Mouse (Mus musculus): ENCODE measurements at regions not wholly inside any gene's neighbourhood (a gene's known extent, or its start where the extent isn't known, plus 50 kb on each side); places are given as distances from the start of the nearest gene placed in this dataset.

- DNase-seq (ENCODE audit: low spot score) (peak; percentile 0), ATAC-seq (no peak)
- no peaks in the 10 kb centered on the region for H3K4me1 ChIP-seq (ENCODE audit: control insufficient read depth, insufficient read depth, low read length)
- H3K36me3 ChIP-seq (ENCODE audit: control insufficient read depth, insufficient read depth, low read length): no peaks in the 10 kb centered on the region
- H3K4me2 ChIP-seq (ENCODE audit: low read length): no peak overlapping the region
- H3K27me3 ChIP-seq (replicated peaks; ENCODE audit: control insufficient read depth, insufficient read depth, low read length): no peaks in the 10 kb centered on the region
- 79% methylated on average over 6 of the region's 6 CpGs for WGBS
- H3K27ac ChIP-seq (ENCODE audit: low read depth, low read length): no peak overlapping the region
- no peaks in the 10 kb centered on the region for H3K9me3 ChIP-seq (replicated peaks; ENCODE audit: control insufficient read depth, low read length)
- no peak overlapping the region for H3K9ac ChIP-seq (ENCODE audit: low read length)
- H3K4me3 ChIP-seq (ENCODE audit: low read depth, low read length): no peak overlapping the region
These were observed 68.2 kb upstream of the Ptger4 start for GRCm38 (mm10) chr15:5312231-5312630.

DNA sequence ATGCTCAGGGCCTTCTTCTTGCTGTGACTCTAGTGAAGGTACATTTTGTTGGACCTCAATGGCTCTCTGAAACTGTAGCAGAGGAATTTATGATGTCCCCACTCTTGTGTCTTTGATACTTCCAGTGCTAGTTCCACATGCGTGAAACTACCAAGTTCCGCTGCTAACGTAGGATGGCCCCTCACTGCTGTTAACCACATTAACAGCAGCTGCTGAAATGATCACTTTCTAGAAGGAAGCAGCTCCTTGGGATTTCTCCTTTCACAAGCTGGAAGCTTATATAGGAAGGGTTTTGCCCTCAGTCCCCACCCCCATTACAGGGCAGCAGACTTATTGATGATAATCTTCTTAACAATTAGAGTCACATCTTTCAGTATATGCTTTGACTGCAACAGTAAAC lies 66.0 kb upstream of the Ptger4 start:
- Histone ChIP-seq H3K9me3 (replicated peaks; ENCODE audit: control insufficient read depth, low read length) (no peaks in the 10 kb centered on the region), H3K36me3 (ENCODE audit: control insufficient read depth, insufficient read depth, low read length) (no peaks in the 10 kb centered on the region), H3K27ac (ENCODE audit: low read depth, low read length) (no peak overlapping the region), H3K4me3 (ENCODE audit: low read depth, low read length) (no peak overlapping the region), H3K27me3 (replicated peaks; ENCODE audit: control insufficient read depth, insufficient read depth, low read length) (no peaks in the 10 kb centered on the region), H3K9ac (ENCODE audit: low read length) (no peak overlapping the region), H3K4me2 (ENCODE audit: low read length) (no peak overlapping the region), H3K4me1 (ENCODE audit: control insufficient read depth, insufficient read depth, low read length) (no peaks in the 10 kb centered on the region)
- 95% methylated on average over 3 of the region's 3 CpGs for WGBS
- ATAC-seq (no peak), DNase-seq (ENCODE audit: low spot score) (no peak)

GRCm38 (mm10) chr15:5302403-5302802 lies 58.4 kb upstream of the Ptger4 start:
- DNase-seq (ENCODE audit: low spot score) (no peak), ATAC-seq (no peak)
- no peak overlapping the region for H3K9ac ChIP-seq (ENCODE audit: low read length)
- no peak overlapping the region for H3K4me2 ChIP-seq (ENCODE audit: low read length)
- WGBS: 66% methylated on average over 2 of the region's 2 CpGs
- no peak overlapping the region for H3K27ac ChIP-seq (ENCODE audit: low read depth, low read length)
- no peaks in the 10 kb centered on the region for H3K36me3 ChIP-seq (ENCODE audit: control insufficient read depth, insufficient read depth, low read length)
- H3K4me3 ChIP-seq (ENCODE audit: low read depth, low read length): no peak overlapping the region
- H3K9me3 ChIP-seq (replicated peaks; ENCODE audit: control insufficient read depth, low read length): no peaks in the 10 kb centered on the region
- no peaks in the 10 kb centered on the region for H3K27me3 ChIP-seq (replicated peaks; ENCODE audit: control insufficient read depth, insufficient read depth, low read length)
- H3K4me1 ChIP-seq (ENCODE audit: control insufficient read depth, insufficient read depth, low read length): no peaks in the 10 kb centered on the region

GRCm38 (mm10) chr15:5299807-5300206 lies 55.8 kb upstream of the Ptger4 start:
- Histone ChIP-seq H3K4me2 (ENCODE audit: low read length) (no peak overlapping the region), H3K4me1 (ENCODE audit: control insufficient read depth, insufficient read depth, low read length) (no peaks in the 10 kb centered on the region), H3K27me3 (replicated peaks; ENCODE audit: control insufficient read depth, insufficient read depth, low read length) (no peaks in the 10 kb centered on the region), H3K36me3 (ENCODE audit: control insufficient read depth, insufficient read depth, low read length) (no peaks in the 10 kb centered on the region), H3K9me3 (replicated peaks; ENCODE audit: control insufficient read depth, low read length) (no peaks in the 10 kb centered on the region), H3K27ac (ENCODE audit: low read depth, low read length) (no peak overlapping the region), H3K9ac (ENCODE audit: low read length) (no peak overlapping the region), H3K4me3 (ENCODE audit: low read depth, low read length) (no peak overlapping the region)
- WGBS: 61% methylated on average over 1 of the region's 1 CpGs
- no peak for DNase-seq (ENCODE audit: low spot score)
- ATAC-seq: no peak

- Histone ChIP-seq H3K27ac (ENCODE audit: low read depth, low read length) (no peak overlapping the region), H3K36me3 (ENCODE audit: control insufficient read depth, insufficient read depth, low read length) (no peaks in the 10 kb centered on the region), H3K4me3 (ENCODE audit: low read depth, low read length) (no peak overlapping the region), H3K9ac (ENCODE audit: low read length) (no peak overlapping the region), H3K27me3 (replicated peaks; ENCODE audit: control insufficient read depth, insufficient read depth, low read length) (no peaks in the 10 kb centered on the region), H3K9me3 (replicated peaks; ENCODE audit: control insufficient read depth, low read length) (no peaks in the 10 kb centered on the region), H3K4me2 (ENCODE audit: low read length) (no peak overlapping the region), H3K4me1 (ENCODE audit: control insufficient read depth, insufficient read depth, low read length) (no peaks in the 10 kb centered on the region)
- no peak for DNase-seq (ENCODE audit: low spot score)
- WGBS: 86% methylated on average over 2 of the region's 2 CpGs
- ATAC-seq: no peak
These were observed 53.0 kb upstream of the Ptger4 start for GRCm38 (mm10) chr15:5296949-5297348.
